ENCODE assay signal across 19 mouse cellular contexts in genomic region chr4:87210533-87210932, GRCm38 (mm10). TPM values are rescaled to one million over a fixed set of nuclear protein-coding genes. Genes with fewer than 3 reads are reported as not detected.
DNase-seq lines count a peak whose midpoint lies in the region; ATAC-seq lines count a peak whose summit lies in the region.
"Had no signal": no experiment of that assay in that cellular context is flagged by ENCODE, and none has a peak within 500 bp of the region (broad histone marks: within the 10 kb centered on the region; RNA-seq: fewer than 3 reads in every experiment).

No protein-coding gene starts in this region.

- H3K4me2 ChIP-seq in heart, embryonic 16.5 days (ENCODE audit: low read depth, low read length): peak overlapping the region; percentile 34; the same call in 1 of the 2 replicates
- H3K4me2 ChIP-seq: embryonic facial prominence, embryonic 13.5 days had no signal

- 39% methylated on average over 3 of the region's 3 CpGs for WGBS in heart, embryonic 16.5 days

- no peaks in the 10 kb centered on the region for H3K27me3 ChIP-seq in heart, embryonic 16.5 days (ENCODE audit: control insufficient read depth, insufficient read depth, low read length)
- H3K27me3 ChIP-seq: CH12.LX; embryonic facial prominence, embryonic 13.5 days had no signal

- peaks cover 8% of the 10 kb centered on the region for H3K4me1 ChIP-seq in heart, embryonic 16.5 days (ENCODE audit: control insufficient read depth, insufficient read depth, low read length)
- H3K4me1 ChIP-seq: embryonic facial prominence, embryonic 13.5 days had no signal

- H3K27ac ChIP-seq in heart, embryonic 16.5 days (ENCODE audit: low read length): peak overlapping the region; percentile 96
- H3K27ac ChIP-seq: embryonic facial prominence, embryonic 13.5 days; kidney, postnatal 0 days; macrophage had no signal

- no peak overlapping the region for H3K9ac ChIP-seq in heart, embryonic 16.5 days (ENCODE audit: low read length)
- H3K9ac ChIP-seq: embryonic facial prominence, embryonic 13.5 days had no signal

- no peak for ATAC-seq in heart, embryonic 16.5 days (replicated peaks; ENCODE audit: extremely low read depth, insufficient read depth, low FRiP score)
- ATAC-seq: activated CD4-positive, CD25-positive, alpha-beta regulatory T cell, adult 4 months; inflammation-experienced regulatory T-cells, adult 6 months had no signal

- H3K36me3 ChIP-seq in heart, embryonic 16.5 days (ENCODE audit: control insufficient read depth, insufficient read depth): no peaks in the 10 kb centered on the region
- H3K36me3 ChIP-seq: embryonic facial prominence, embryonic 13.5 days had no signal

- DNase-seq in cerebellum, postnatal 10 days: peak; percentile 36 to 50
- no peak for DNase-seq in cerebellum, adult 9-11 months
- no peak for DNase-seq in heart, adult 9 months (ENCODE audit: low spot score in 2 of 2)
- peak; percentile 70 for DNase-seq in brain, adult 2 months (ENCODE audit: low read depth, low spot score)
- peak; percentile 61 for DNase-seq in layer of hippocampus, adult 9-10 months (ENCODE audit: low spot score)
- DNase-seq in urinary bladder, postnatal 10 days (ENCODE audit: low spot score): no peak
- DNase-seq in lung, postnatal 4 days: no peak
- DNase-seq: adrenal gland, postnatal 36 days; cerebellum, adult 11 months; gastrocnemius, postnatal 25 days; lung, adult 18-20 months; thymus, adult 2 months had no signal

- no peaks in the 10 kb centered on the region for H3K9me3 ChIP-seq in heart, embryonic 16.5 days (replicated peaks; ENCODE audit: control insufficient read depth, low read length)
- H3K9me3 ChIP-seq: embryonic facial prominence, embryonic 13.5 days had no signal

- no peak overlapping the region for H3K4me3 ChIP-seq in heart, embryonic 16.5 days (ENCODE audit: low read length)
- H3K4me3 ChIP-seq: embryonic facial prominence, embryonic 13.5 days had no signal

RNA-seq across cellular contexts. Expression of gene Slc24a2, which starts 19.7 kb away (rescaled TPM):
- polyA plus RNA-seq in heart, embryonic 16.5 days (2015; fragmentation: Nextera tagmentation; extraction: Ambion mirVana): 4.6 TPM in 2 replicates
- polyA plus RNA-seq: kidney, postnatal 0 days; macrophage had no signal

Comparison
In these comparisons a context has a peak if more than half of its experiments do, and no peak if none do; other contexts are left out.
1. DNase-seq: peak in cerebellum, postnatal 10 days (2 of 2), brain, adult 2 months (single experiment) and layer of hippocampus, adult 9-10 months (single experiment); none in cerebellum, adult 9-11 months (single experiment), heart, adult 9 months (0 of 2), urinary bladder, postnatal 10 days (single experiment) and lung, postnatal 4 days (0 of 2).